Mouse (Mus musculus): Measurements from ENCODE around the gene Lrrc26.

Gene Lrrc26

GRCm38 (mm10) chr2:25303452-25303851 lies 13.7 kb downstream of the Lrrc26 start:
- no peak for DNase-seq

DNA sequence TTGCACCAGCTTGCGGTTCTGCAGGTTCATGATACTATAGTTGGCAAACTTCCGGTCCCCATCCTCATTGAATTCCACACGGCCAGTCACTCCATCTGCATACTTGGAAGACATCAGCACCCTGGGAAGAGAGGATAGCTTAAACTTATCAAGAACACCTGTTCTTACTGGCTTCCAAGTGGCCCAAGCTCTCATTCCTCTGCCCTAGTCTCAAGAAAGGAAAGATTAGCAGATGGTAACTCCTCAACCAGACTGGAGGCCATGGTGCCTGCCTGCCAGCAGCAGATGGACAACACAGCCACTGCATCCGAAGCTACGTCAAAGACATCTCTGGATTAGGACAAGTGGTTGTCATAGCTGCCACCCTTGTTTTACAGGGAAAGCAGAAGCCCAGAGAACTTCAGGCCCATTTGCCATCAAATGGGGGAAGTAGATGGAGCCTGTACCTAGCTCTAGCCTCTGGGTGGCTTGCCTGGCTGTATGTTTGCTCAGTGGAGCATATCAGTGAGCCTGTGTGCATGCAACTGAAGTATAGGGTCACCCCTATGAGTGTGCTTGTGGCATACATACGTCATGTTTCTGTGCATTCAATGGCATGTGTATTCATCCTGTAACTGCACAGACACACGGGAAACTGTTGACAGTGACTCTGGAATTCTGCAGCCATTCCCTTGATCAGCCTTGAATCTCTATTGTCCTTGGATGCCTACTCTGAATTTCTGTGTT lies 14.4 kb downstream of the Lrrc26 start:
- DNase-seq: peak; percentile 75

DNA sequence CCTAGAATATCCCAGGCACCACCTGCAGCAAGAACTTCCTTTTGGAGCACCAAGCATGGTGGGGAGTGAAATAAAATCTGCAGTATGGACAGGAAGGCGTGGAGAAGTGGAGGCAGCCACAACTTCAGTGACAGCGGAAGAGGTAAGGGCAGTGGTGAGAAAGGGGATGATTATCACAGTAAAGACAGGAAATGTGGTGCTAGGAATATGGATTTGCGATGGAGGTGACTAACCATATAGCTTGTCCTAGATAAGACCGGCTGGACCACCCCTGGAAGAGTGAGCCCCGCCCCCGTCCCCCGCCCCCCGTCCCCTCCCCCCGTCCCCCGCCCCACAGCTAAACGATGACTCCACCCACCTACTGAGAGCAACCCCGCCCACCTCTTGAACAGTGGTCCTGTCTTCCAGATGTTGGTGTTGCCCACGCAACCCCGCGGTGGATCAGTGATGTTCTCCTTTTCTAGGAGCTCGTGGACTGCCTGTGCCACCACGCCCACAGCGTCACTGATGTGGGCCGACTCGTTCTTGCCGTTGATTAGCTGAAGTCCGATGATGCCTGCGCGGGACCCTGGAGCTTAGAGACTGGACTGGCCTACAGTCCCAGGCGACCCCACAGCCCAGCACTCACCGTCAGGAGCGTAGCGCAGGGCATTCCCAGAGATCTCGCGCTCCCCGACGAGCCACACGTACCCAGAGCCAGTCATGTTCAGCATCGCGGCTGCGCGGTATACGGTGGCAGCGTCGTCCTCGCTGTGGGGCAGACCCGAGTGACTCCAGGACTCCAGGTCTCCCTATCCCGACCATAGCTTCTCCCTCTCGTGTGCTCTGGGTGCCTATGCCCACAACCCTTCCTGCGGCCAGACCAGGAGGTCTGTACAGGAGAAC lies 15.2 kb downstream of the Lrrc26 start:
- DNase-seq: no peak

DNA sequence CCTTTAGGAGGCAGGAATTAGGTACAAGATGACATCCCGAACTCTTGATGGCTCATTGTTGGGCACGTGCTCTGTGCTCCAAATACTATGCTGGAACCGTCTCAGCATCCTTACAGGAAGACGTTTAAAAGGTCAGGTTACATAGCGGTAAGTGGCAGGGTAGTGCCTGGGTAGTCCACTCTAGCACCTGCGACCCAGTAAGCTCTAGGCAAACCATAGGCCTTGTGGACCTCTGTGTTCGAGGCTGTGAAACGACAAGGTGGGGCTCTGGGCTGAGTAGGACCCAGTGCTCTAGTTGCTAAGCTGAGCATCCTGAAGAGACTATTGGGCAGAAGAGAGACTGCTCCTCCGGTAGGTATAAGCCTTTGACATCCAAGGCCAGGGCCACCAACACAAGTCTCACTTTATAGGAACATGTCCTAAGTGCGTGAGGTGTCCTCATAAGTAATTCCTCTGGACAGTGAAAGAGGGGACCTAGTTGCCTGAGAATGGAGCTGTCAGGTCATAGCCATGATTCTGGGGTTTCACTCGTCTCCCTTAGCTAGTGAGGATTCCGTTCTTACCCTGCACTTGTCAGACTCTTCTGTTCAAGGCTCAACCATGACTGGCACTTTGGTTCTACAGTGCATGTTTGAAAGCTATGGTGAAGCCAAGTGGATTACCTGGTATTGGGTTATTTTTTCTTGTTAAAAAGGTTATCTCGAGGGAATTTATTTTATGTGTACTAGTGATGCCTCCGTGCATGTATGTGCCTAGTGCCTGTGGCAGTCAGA lies 16.1 kb downstream of the Lrrc26 start:
- DNase-seq: peak; percentile 13

- no peak for DNase-seq
These were observed 20.5 kb downstream of the Lrrc26 start for GRCm38 (mm10) chr2:25310180-25310579.

GRCm38 (mm10) chr2:25310969-25311368 lies 21.3 kb downstream of the Lrrc26 start:
- DNase-seq: no peak

GRCm38 (mm10) chr2:25311491-25311891 lies 21.8 kb downstream of the Lrrc26 start:
- no peak for DNase-seq

DNA sequence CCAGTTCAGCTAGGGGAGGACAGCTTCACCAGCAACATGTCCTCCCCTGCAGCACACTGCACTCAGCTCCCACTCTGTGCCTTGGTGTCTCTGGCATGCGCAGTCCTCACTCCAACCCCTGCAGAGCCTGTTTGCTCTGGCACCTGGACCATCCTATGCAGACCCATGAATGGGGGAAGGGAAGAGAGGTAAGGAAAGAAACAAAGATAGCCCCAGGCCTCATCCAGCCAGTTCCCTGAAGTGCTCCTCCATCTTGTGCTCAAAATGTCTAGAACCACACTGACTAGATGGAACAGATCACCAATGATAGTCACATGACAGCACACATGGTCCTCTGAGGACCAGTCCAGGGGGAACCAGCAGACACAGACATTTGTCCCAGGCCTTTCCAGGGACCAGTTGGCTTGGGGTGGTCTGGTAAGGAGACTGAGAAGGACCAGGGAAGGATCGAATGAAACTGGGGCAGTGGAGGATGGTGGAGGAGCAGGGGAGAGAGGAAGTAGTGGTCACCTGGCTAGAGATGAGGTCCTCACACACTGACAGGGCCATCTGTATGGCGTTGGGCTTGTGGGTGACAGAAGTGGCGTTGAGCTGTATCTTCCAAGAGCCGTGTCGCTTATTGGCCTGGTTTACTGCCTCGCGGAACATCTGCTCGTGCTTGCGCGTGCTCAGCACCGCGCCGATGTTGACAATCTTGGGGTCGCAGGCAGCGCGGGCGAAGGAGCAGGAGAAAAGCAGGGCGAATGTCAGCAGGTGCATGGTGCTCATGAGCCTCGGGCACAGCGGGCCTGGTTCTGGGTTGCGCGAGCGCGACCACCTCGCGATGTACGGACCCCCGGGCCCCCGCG lies 28.6 kb downstream of the Lrrc26 start:
- peak; percentile 57 for DNase-seq

- DNase-seq: peak; percentile 87
These were observed 29.5 kb downstream of the Lrrc26 start, which contains the start of gene Grin1 for GRCm38 (mm10) chr2:25318971-25319773. Grin1 (minus strand) TSS chr2:25319187.

DNA sequence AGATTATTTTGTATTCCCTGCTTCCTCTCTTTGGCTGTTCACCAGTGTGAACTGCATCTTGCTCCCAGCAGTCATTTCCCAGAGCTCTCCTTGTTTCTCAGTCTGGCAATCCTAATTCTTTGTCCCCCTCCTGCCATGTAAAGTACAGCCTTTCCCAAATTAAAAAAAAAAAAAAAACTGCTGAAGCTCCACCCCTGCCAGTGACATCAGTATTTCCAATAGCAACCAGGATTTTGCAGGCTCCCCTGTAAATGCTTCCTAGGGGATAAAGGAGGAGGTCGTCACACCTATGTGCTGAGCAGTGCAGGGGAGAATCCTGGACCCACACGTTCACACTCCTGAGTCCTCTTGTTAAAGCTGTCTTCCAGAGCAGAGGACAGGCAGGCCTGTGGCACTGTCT lies 30.4 kb downstream of the Lrrc26 start:
- DNase-seq: no peak

DNA sequence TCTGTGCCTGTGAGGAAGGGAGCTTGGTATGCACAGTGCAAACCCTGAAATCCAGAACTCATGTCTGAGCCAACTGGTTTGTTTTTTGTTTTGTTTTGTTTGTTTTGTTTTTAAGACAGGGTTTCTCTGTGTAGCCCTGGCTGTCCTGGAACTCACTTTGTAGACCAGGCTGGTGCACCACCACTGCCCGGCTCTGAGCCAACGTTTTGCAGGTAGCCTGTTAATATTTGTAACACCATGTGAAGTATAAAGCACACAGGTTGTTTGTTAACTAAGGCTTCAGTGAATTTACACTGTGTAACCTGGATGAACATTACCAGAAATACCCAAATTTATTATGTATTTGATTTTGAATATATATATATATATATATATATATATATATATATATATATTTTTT lies 36.3 kb downstream of the Lrrc26 start:
- DNase-seq: no peak

DNA sequence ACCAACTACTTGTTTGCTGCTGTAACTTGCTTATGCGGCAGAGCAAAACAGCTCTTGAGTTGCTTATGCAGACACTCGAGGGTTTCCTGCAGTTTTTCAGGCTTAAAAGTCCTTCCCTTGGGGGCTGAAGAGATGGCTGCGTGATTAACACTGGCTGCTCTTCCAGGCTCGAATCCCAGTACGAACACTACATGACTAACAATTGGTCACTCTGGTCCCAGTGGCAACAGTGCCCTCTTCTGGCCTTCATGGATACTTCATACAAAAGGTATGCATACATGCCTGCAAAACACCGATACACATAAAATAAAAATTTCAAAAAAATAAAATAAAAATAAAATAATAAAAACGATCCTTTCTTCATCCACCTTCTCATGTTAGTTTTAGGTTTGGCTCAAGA lies 38.7 kb downstream of the Lrrc26 start:
- no peak for DNase-seq

GRCm38 (mm10) chr2:25331470-25331869 lies 41.8 kb downstream of the Lrrc26 start:
- DNase-seq: no peak

DNA sequence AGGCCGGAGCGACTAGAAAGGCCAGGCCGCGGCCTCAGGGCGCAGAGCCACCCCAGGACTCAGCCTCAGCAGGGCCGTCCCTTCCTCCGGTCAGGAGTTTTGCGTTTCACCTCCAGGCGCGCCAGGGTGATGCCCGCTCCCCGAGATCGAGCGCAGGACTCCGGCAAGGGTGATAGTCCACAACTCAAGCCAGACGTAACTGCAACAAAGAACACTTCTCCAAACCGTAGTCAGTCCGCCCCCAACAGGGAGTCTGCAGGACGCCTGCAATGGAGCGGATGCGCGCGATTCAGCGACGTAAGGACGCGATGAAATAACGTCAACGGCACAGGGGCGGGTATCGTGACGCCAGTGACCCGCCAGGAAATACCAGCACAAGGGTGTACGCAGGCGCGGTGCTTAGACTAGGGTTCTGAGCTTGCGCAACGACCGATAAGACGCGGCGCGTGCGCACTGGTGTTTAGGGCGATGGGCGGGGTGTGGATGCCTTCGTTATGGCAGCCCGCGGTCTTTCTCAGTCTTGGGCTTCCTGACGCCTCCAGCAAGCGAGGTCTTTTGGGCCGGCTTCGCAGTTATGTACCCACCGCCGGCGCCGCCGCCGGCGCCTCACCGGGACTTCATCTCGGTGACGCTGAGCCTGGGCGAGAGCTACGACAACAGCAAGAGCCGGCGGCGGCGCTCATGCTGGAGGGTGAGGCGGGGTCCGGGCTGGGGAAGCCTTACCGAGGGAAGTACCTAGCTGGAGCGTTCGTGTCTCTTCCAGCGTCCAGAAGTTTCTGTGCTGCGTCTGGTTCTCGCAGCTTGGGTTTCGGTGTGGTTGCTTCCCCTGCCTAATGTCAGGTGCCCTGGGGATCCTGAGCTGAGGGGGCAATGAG lies 42.8 kb downstream of the Lrrc26 start, which contains the start of gene Man1b1:
Gene Man1b1, plus strand, starts transcription at position 53 of the 875 bp plus-strand sequence.
- DNase-seq: peak; percentile 99

GRCm38 (mm10) chr2:25333569-25333968 lies 43.9 kb downstream of the Lrrc26 start:
- no peak for DNase-seq

- no peak for DNase-seq
These were observed 48.6 kb downstream of the Lrrc26 start for GRCm38 (mm10) chr2:25338303-25338702.
